Mouse (Mus musculus) cerebellum, adult 9-10 months (tissue): Measurements from ENCODE around the gene Amer3.
"Not testable (repeated sequence)": the region's sequence is repeated elsewhere in the genome, so short reads cannot be mapped to it uniquely, and the experiment has no call there.

ENCODE experiments used
- DNase-seq: peaks from one replicate; pipeline ENCODE4 v3.0.0; 2022

Gene Amer3

DNA sequence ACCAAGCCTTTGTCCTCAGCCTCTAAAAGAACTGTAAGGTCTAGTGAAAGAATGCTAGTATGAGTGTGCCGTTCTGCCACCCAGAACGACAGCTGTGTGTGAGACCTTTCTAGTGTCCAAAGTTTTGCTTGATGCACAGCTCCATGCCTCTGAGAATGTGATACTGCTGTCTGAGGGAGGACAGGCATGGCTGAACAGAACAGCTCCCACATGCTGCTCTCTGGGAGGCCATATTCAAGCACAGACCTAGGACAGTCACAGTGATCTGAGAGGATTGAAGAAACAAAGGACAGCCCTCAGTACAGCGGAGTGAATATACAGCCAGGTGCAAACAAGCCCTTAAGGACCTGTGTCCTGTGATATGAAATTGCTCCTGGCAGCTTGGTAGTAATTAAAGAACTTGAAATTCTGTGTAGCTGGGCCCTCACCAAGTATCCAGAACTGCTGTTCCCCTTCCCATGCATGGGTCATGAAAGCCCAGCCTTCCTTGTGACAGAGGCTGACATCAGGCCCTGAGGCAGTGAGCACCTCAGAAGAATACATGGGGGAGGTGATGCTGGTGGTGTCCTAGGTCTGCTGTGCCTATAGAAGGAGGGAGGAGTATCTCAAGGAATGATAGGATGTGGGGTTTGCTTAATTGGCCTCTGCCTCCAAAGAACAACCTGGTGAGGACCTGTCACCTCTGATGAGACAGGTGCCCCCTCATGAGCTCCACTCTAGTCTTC is 22.0 kb downstream of the Amer3 start:
- no peak for DNase-seq

DNA sequence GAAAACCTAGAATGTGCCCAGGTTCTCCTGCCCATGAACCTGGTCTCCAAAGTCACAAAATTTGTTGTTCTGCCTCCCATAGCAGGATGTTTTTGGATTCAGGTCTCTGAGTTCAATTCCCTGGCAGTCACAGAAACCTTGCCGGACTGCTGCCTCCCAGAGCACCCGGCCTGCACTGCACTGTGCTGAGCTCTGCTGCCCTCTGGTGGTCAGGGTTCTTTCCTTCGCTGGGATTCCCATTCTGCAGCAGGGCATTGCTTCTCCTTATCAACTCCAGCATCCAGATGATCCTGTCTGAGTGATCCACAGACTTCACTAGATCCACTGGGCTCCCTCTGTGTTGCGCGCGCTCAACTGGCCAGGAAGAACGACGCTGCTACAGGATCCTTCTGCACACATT is 22.9 kb downstream of the Amer3 start:
- peak; percentile 83 for DNase-seq

DNA sequence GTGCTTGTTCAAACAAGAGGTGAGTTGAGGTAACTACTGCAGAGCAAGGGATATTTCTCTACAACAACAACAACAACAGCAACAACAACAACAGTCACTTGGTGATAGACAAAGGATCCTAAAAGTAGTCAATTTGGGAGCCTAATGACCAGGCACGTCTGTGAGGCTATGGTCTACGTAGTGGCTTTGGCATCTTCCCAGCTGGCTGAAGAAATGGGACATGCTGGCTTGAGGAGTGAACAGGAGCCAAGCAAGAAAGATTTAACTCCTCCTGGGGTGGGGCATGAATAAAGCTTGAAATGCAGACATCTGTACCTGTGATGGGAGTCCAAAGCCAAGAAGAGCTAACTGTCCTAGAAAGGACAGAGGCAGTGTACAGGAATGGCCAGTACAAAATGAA is 34.3 kb downstream of the Amer3 start:
- no peak for DNase-seq

DNA sequence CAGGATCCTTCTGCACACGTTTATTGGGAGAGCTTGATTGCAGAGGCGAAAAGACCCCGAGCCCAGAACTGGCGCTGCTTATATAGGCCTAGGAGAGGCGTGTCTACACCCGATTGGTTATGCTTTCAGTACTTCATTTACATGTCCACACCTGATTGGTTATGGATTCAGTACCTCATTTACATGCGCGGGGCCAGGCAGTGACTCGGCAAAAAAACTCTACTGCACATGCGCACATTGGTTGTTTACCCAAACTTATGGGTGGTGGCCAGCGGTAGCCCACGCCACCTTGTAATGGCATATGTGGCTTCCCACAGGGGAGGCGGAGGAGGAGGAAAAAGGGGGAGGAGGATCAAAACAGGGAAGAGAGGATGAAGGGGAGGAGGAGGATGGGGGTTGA is 40.7 kb downstream of the Amer3 start:
- not testable (repeated sequence) for DNase-seq

DNA sequence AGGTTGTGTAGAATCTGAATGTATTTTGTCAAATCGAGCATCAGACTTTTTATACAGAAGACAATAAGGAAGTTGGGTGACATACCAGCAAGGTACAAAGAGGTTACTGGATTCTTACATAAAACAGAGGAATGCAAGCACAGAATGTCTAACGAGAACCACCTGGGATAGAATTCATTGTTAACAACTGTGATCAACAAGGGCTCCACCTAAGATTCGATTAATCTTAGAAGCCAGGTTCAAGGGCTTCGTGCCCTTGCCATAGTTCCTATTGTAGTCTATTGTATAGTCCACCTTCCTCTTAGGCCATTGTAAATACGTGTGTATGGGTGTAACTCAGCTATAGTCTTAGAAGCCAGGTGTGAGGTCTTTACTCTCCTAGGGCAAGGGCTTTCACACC is 41.3 kb downstream of the Amer3 start:
- DNase-seq: not testable (repeated sequence)

DNA sequence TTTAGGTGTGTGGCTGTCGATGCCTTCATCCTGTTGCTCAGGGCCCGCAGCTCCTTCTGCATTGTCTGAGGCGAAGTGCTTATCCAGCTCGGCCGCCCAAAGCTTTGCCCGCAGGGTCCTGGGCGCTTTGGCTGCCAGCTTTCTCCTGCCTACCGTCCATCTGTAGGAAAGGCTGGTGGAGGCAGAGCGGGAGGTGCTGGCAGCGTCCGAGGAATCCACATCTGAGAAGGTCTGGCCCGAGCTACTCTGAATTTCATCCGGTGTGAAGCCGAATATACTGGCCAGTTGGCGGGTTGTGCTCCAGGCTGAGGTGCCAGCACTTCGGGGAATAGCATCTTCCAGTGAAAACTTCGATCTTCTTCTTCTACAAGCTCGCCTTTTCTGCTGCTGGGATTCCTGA is 56.3 kb downstream of the Amer3 start:
- no peak for DNase-seq
